Mouse (Mus musculus) hindbrain, embryonic 14.5 days (tissue): Measurements from ENCODE around the gene Vmn2r55. TPM values are rescaled to one million over a fixed set of nuclear protein-coding genes. Genes with fewer than 3 reads are reported as not detected.
"Not testable (repeated sequence)": the region's sequence is repeated elsewhere in the genome, so short reads cannot be mapped to it uniquely, and the experiment has no call there.

ENCODE experiments used
- ATAC-seq: fragments of 200-750 bp; cut with Nextera tagmentation; 2 replicates; pipeline ENCODE4 v1.8.0; 2017; ENCODE audit warnings: moderate number of reproducible peaks, mild to moderate bottlenecking, moderate TSS enrichment, moderate library complexity; ENCODE audit not compliant: low FRiP score
- DNase-seq: peaks from one replicate; pipeline ENCODE4 v3.0.0-alpha.2; 2015; ENCODE audit warnings: low spot score
- H3K27ac ChIP-seq: fragments of 300-500 bp; sonication (generic); 2 replicates; pipeline ENCODE4 v1.5.1; 2014; ENCODE audit warnings: mild to moderate bottlenecking, moderate library complexity
- H3K27me3 ChIP-seq: fragments of 300-500 bp; sonication (generic); 2 replicates; pipeline ENCODE4 v1.6.1; 2014; ENCODE audit warnings: mild to moderate bottlenecking, low read length, mixed read lengths; ENCODE audit not compliant: control insufficient read depth, insufficient read depth
- H3K36me3 ChIP-seq: fragments of 300-500 bp; sonication (generic); replicated peaks from 2 replicates; pipeline ENCODE4 v1.6.1; 2014; ENCODE audit not compliant: control insufficient read depth, insufficient read depth
- H3K4me1 ChIP-seq: fragments of 300-500 bp; sonication (generic); replicated peaks from 2 replicates; pipeline ENCODE4 v1.6.1; 2014; ENCODE audit warnings: antibody characterized with exemption, low read length, mixed read lengths; ENCODE audit not compliant: control insufficient read depth, insufficient read depth
- H3K4me2 ChIP-seq: fragments of 300-500 bp; sonication (generic); replicated peaks from 2 replicates; pipeline ENCODE4 v1.6.1; 2014; ENCODE audit warnings: mild to moderate bottlenecking, moderate library complexity
- H3K4me3 ChIP-seq: fragments of 300-500 bp; sonication (generic); replicated peaks from 2 replicates; pipeline ENCODE4 v1.5.1; 2014; ENCODE audit warnings: mild to moderate bottlenecking, low read length
- H3K9ac ChIP-seq: fragments of 300-500 bp; sonication (generic); 2 replicates; pipeline ENCODE4 v1.6.1; 2014
- H3K9me3 ChIP-seq: fragments of 300-500 bp; sonication (generic); 2 replicates; pipeline ENCODE4 v1.6.1; 2016; ENCODE audit warnings: low read length; ENCODE audit not compliant: control insufficient read depth
- WGBS: fragments of 180-500 bp; shearing (Covaris S2); extraction: QIAGEN DNeasy Blood & Tissue Kit; methylation state at CpG from one replicate; pipeline ENCODE4 v1.1.7; 2014; 5-methylcytosine and 5-hydroxymethylcytosine counted together
- polyA plus RNA-seq: library from polyadenylated mRNA; unstranded; fragments of >200 nt; fragmentation: Nextera tagmentation; extraction: Ambion mirVana; gene quantifications from 2 replicates; pipeline ENCODE4 v1.2.1, GENCODE M21; 2014

Vmn2r55 gene
- not detected in 2 replicates for polyA plus RNA-seq

- not testable (repeated sequence) for H3K27me3 ChIP-seq, H3K4me3 ChIP-seq, ATAC-seq, H3K9me3 ChIP-seq, H3K4me1 ChIP-seq, H3K27ac ChIP-seq, H3K4me2 ChIP-seq, H3K36me3 ChIP-seq, H3K9ac ChIP-seq, DNase-seq
- WGBS: 92% methylated on average over 3 of the region's 3 CpGs
Observed at GRCm38 (mm10) chr7:12684903-12685302, at the start of gene Vmn2r55. Gene Vmn2r55, minus strand, starts transcription at chr7:12685003.

GRCm38 (mm10) chr7:12640219-12640618 lies 44.6 kb downstream of the Vmn2r55 start, which contains the start of gene Vmn2r54:
Gene Vmn2r54, minus strand, starts transcription at chr7:12640319.
- not testable (repeated sequence) for H3K27me3 ChIP-seq, H3K4me2 ChIP-seq, DNase-seq

GRCm38 (mm10) chr7:12608688-12609087 lies 76.1 kb downstream of the Vmn2r55 start, which contains the start of gene Vmn2r53:
Gene Vmn2r53, minus strand, starts transcription at chr7:12608788.
- DNase-seq (no peak), ATAC-seq (no peak)
- Histone ChIP-seq H3K4me1 (no peaks in the 10 kb centered on the region), H3K27me3 (no peaks in the 10 kb centered on the region), H3K4me3 (no peak within 1 kb of the TSS), H3K4me2 (no peak within 1 kb of the TSS), H3K27ac (no peak within 1 kb of the TSS), H3K9ac (no peak within 1 kb of the TSS), H3K36me3 (no peaks in the 10 kb centered on the region), H3K9me3 (peaks cover 44% of the 10 kb centered on the region)

More at GRCm38 (mm10) chr7:12640219-12640618, 44.6 kb downstream of the Vmn2r55 start, which contains the start of gene Vmn2r54:
- not testable (repeated sequence) for H3K9ac ChIP-seq, H3K4me3 ChIP-seq, ATAC-seq, H3K27ac ChIP-seq, H3K36me3 ChIP-seq, H3K9me3 ChIP-seq, H3K4me1 ChIP-seq
- WGBS: 80% methylated on average over 3 of the region's 4 CpGs

Other genes starting within 250 kb of the Vmn2r55 start
- 47.1 and 49.4 TPM in 2 replicates for gene Zfp606, start 206.7 kb downstream of the Vmn2r55 start, polyA plus RNA-seq
- gene 2900092C05Rik, start 172.5 kb downstream of the Vmn2r55 start, polyA plus RNA-seq: not detected in 2 replicates
- gene Vmn2r53, start 76.2 kb downstream of the Vmn2r55 start, polyA plus RNA-seq: 0.01 TPM in 2 replicates
- not detected in 2 replicates for gene Vmn2r54, start 44.7 kb downstream of the Vmn2r55 start, polyA plus RNA-seq
- gene Vmn2r56, start 50.0 kb upstream of the Vmn2r55 start, polyA plus RNA-seq: not detected in 2 replicates
- gene Zscan18, start 118.6 kb upstream of the Vmn2r55 start, polyA plus RNA-seq: 27.7 and 31.0 TPM in 2 replicates
- gene Zfp329, start 133.9 kb upstream of the Vmn2r55 start, polyA plus RNA-seq: 30.8 and 31.5 TPM in 2 replicates
- 26.9 and 27.7 TPM in 2 replicates for gene Zfp110, start 149.8 kb upstream of the Vmn2r55 start, polyA plus RNA-seq
- 7.8 and 9.1 TPM in 2 replicates for gene Zfp128, start 196.2 kb upstream of the Vmn2r55 start, polyA plus RNA-seq
- 10.5 and 13.0 TPM in 2 replicates for gene Zscan22, start 212.8 kb upstream of the Vmn2r55 start, polyA plus RNA-seq
- 671 and 781 TPM in 2 replicates for gene Rps5, start 237.3 kb upstream of the Vmn2r55 start, polyA plus RNA-seq
- 0.87 and 0.95 TPM in 2 replicates for gene Rnf225, start 242.4 kb upstream of the Vmn2r55 start, polyA plus RNA-seq